Mouse (Mus musculus): ENCODE measurements around the gene Pdzd7.

The Pdzd7 gene

GRCm38 (mm10) chr19:44985159-44985988 lies 60.1 kb downstream of the Pdzd7 start:
- DNase-seq (ENCODE audit: low read depth, low spot score): no peak

GRCm38 (mm10) chr19:44984420-44984819 lies 61.1 kb downstream of the Pdzd7 start:
- DNase-seq (ENCODE audit: low read depth, low spot score): no peak

DNA sequence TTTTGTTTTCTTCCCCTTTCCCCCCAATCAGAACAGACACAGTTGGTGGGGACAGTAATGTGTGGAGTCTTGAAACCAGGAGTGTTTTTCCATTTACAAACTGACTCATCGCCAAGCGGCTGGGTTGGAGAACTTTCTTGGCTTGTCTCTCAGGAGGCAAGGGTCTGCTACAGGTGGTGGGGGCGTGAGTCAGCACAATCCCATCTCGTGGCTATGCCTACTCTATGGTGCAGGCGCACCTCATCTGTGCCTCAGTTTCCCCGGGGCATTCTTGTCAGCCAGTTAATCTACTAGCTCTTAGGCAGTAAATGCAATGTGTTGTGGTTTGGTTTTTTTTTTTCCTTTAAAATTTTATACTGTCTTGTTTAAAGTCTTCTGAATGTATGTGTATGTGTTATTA lies 62.2 kb downstream of the Pdzd7 start:
- DNase-seq (ENCODE audit: low read depth, low spot score): no peak

DNA sequence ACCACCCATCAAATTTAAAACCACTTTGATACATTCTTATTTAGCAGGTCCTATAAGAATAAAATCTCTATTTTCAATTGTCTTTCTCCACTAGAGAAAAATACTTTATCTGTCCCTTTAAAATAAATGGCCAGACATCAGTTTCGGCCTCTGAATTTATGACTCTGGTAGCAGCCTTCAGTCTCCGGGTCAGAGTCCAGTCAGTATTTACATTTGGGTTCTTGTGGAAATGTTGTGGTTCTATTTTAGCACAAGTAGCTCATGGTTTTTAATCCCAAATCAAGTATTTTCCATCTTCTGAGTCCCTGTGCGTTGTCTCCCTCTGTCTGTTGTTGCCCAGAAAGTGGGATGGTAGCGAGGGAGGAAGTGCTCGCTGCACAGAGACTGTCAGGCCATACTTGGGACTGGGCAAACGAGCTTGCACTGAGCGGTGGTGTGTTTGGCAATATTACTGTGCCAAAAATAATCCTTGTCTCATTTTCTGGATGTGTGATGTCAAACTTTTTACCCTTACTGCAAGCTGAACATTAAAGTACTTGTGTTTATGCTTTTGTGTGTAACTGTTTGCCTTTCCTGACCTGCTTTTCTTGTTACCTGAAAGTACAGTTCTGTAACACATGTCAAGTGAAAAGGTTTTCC lies 62.9 kb downstream of the Pdzd7 start:
- DNase-seq (ENCODE audit: low read depth, low spot score): no peak

DNA sequence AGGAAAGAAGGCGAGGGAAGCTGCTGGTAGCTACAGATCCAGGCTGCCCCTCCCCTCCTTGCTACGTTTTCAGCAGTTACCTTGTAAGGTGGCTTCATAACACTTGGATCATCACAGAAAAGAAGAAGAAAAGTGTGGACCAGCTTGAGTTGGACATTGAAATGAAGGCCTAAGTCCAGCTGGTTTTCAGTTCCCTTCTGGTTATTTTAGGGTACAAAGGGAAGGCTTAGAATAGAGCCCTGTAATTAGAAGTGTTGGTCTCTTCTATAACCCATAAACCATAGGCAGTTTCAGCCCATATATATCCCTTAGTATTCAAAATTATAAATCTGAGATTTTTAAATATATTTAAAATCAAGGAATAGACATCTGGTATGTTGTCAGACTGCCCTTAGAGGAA lies 64.7 kb downstream of the Pdzd7 start:
- DNase-seq (ENCODE audit: low read depth, low spot score): no peak

GRCm38 (mm10) chr19:44977148-44977547 lies 68.4 kb downstream of the Pdzd7 start:
- DNase-seq (ENCODE audit: low read depth, low spot score): no peak

Data from c-Kit-negative CD71-positive TER-119-positive erythroid progenitor cells, embryonic 14.5 days (primary cell).